Mouse (Mus musculus): ENCODE measurements around the gene Maml2. TPM values are rescaled to one million over a fixed set of nuclear protein-coding genes. Genes with fewer than 3 reads are reported as not detected.

Maml2 gene
- polyA plus RNA-seq, 1 experiment from 2014 or later, result 6.3 TPM

- Histone ChIP-seq H3K36me3 (ENCODE audit: control insufficient read depth, insufficient read depth, low read length) (no peaks in the 10 kb centered on the region), H3K27me3 (replicated peaks; ENCODE audit: control insufficient read depth, insufficient read depth, low read length) (no peaks in the 10 kb centered on the region), H3K27ac (ENCODE audit: low read depth, low read length) (no peak overlapping the region), H3K9me3 (replicated peaks; ENCODE audit: control insufficient read depth, low read length) (no peaks in the 10 kb centered on the region), H3K4me2 (ENCODE audit: low read length) (no peak overlapping the region), H3K9ac (ENCODE audit: low read length) (no peak overlapping the region), H3K4me3 (ENCODE audit: low read depth, low read length) (no peak overlapping the region), H3K4me1 (ENCODE audit: control insufficient read depth, insufficient read depth, low read length) (peaks cover 9% of the 10 kb centered on the region)
- WGBS, result 54% methylated on average over 10 of the region's 10 CpGs
- 0 out of 2 replicates have a peak, but pooled peaks have one; percentile 19 for ATAC-seq
- peak; percentile 59 for DNase-seq (ENCODE audit: low spot score)
Measured at GRCm38 (mm10) chr9:13563475-13564414, 266.0 kb downstream of the Maml2 start.

- Histone ChIP-seq H3K36me3 (ENCODE audit: control insufficient read depth, insufficient read depth, low read length) (no peaks in the 10 kb centered on the region), H3K27me3 (replicated peaks; ENCODE audit: control insufficient read depth, insufficient read depth, low read length) (no peaks in the 10 kb centered on the region), H3K9ac (ENCODE audit: low read length) (no peak overlapping the region), H3K4me3 (ENCODE audit: low read depth, low read length) (no peak overlapping the region), H3K4me2 (ENCODE audit: low read length) (no peak overlapping the region), H3K9me3 (replicated peaks; ENCODE audit: control insufficient read depth, low read length) (no peaks in the 10 kb centered on the region), H3K4me1 (ENCODE audit: control insufficient read depth, insufficient read depth, low read length) (peaks cover 9% of the 10 kb centered on the region), H3K27ac (ENCODE audit: low read depth, low read length) (no peak overlapping the region)
- no peak for ATAC-seq
- peak; percentile 25 for DNase-seq (ENCODE audit: low spot score)
- 46% methylated on average over 11 of the region's 11 CpGs for whole genome bisulfite sequencing
Measured at GRCm38 (mm10) chr9:13565343-13566019, 267.7 kb downstream of the Maml2 start.

DNA sequence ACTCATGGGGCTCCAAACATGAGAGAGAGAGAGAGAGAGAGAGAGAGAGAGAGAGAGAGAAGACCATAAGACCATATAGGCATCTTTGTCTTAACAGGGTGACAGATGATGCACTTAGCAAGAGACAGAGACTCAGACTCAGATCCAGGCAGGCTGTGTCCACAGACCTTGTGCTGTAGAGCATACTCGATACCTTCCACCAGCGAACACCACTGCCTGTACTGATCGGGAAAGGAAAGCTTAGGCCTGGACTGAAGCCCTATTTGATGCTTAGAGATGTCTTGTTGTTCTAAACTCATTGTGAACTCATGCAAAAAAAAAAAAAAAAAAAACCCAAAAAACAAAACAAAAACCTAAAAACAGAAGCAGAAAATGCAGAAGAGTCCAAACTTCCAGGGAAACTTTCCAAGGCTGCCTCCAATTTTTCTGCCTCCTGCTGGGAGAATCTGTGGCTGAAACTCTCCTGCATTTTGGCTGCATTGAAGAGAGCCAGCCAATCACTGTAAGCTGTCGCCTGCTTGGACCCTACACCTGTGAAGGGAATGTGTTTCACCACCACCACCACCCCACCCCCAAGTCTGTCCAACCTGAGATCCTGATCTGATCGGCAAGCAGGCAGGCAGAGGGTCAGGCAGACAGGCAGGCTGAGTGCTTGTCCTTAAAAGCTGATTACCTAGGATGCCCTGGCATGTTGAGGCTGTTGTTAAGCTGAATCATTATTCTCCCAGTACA lies 268.6 kb downstream of the Maml2 start:
- Histone ChIP-seq H3K36me3 (ENCODE audit: control insufficient read depth, insufficient read depth, low read length) (no peaks in the 10 kb centered on the region), H3K27me3 (replicated peaks; ENCODE audit: control insufficient read depth, insufficient read depth, low read length) (no peaks in the 10 kb centered on the region), H3K9ac (ENCODE audit: low read length) (no peak overlapping the region), H3K4me1 (ENCODE audit: control insufficient read depth, insufficient read depth, low read length) (peaks cover 9% of the 10 kb centered on the region), H3K4me3 (ENCODE audit: low read depth, low read length) (no peak overlapping the region), H3K4me2 (ENCODE audit: low read length) (no peak overlapping the region), H3K27ac (ENCODE audit: low read depth, low read length) (no peak overlapping the region), H3K9me3 (replicated peaks; ENCODE audit: control insufficient read depth, low read length) (no peaks in the 10 kb centered on the region)
- no peak for DNase-seq (ENCODE audit: low spot score)
- ATAC-seq, result no peak
- 78% methylated on average over 5 of the region's 5 CpGs for WGBS

GRCm38 (mm10) chr9:13569023-13569422 lies 271.3 kb downstream of the Maml2 start:
- H3K27me3 ChIP-seq (replicated peaks; ENCODE audit: control insufficient read depth, insufficient read depth, low read length), result no peaks in the 10 kb centered on the region

DNA sequence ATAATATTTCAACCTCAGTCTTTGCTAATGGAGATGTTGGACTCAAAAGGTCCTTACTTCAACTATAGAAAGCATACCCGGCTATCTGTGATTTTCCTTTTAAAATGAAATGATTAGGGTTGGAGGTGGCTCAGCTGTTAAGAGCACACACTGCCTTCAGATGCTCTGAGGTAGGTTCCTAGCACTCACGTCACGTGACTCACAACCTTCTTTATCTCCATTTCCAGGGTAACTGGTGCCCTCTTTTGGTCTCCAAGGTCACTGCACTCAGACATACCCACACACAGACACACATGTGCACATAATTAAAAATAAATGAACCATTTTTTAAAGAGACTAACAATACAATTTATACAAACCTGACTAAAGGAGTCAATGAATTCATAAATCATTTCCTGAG lies 275.1 kb downstream of the Maml2 start:
- WGBS, result 97% methylated on average over 3 of the region's 3 CpGs
- no peak for ATAC-seq
- no peaks in the 10 kb centered on the region for H3K27me3 ChIP-seq (replicated peaks; ENCODE audit: control insufficient read depth, insufficient read depth, low read length)
- H3K4me1 ChIP-seq (ENCODE audit: control insufficient read depth, insufficient read depth, low read length), result no peaks in the 10 kb centered on the region
- H3K36me3 ChIP-seq (ENCODE audit: control insufficient read depth, insufficient read depth, low read length), result no peaks in the 10 kb centered on the region
- H3K9me3 ChIP-seq (replicated peaks; ENCODE audit: control insufficient read depth, low read length), result no peaks in the 10 kb centered on the region
- H3K9ac ChIP-seq (ENCODE audit: low read length), result no peak overlapping the region
- no peak overlapping the region for H3K27ac ChIP-seq (ENCODE audit: low read depth, low read length)
- no peak overlapping the region for H3K4me2 ChIP-seq (ENCODE audit: low read length)
- H3K4me3 ChIP-seq (ENCODE audit: low read depth, low read length), result no peak overlapping the region
- DNase-seq (ENCODE audit: low spot score), result no peak

More at GRCm38 (mm10) chr9:13569023-13569422, 271.3 kb downstream of the Maml2 start:
- Histone ChIP-seq H3K9me3 (replicated peaks; ENCODE audit: control insufficient read depth, low read length) (no peaks in the 10 kb centered on the region), H3K4me3 (ENCODE audit: low read depth, low read length) (no peak overlapping the region), H3K27ac (ENCODE audit: low read depth, low read length) (no peak overlapping the region), H3K4me2 (ENCODE audit: low read length) (no peak overlapping the region), H3K9ac (ENCODE audit: low read length) (no peak overlapping the region), H3K36me3 (ENCODE audit: control insufficient read depth, insufficient read depth, low read length) (no peaks in the 10 kb centered on the region), H3K4me1 (ENCODE audit: control insufficient read depth, insufficient read depth, low read length) (peaks cover 4% of the 10 kb centered on the region; the same call in 1 of the 2 replicates)
- 96% methylated on average over 4 of the region's 4 CpGs for WGBS
- no peak for ATAC-seq
- no peak for DNase-seq (ENCODE audit: low spot score)

DNA sequence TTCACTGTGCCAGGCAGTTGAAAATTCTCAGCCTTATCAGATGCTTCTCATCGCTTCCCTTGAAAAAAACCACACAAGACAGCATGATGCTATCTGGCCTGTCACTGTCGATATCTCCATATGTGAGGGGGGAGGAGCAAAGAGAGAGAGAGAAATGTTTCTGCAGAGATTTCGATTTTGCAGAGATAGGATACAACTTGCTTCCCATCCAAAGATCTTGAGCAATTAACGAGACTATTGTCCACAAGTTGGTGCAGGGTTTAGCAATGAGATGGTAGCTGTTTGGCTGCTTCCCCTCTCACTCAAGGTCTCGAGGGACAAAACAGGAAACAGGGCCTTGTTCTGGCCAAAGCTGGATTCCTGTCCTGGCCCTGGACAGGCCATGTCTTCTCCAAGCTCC lies 276.3 kb downstream of the Maml2 start:
- no peak overlapping the region for H3K9ac ChIP-seq (ENCODE audit: low read length)
- ATAC-seq, result no peak

GRCm38 (mm10) chr9:13574913-13575312 lies 277.2 kb downstream of the Maml2 start:
- Histone ChIP-seq H3K9me3 (replicated peaks; ENCODE audit: control insufficient read depth, low read length) (no peaks in the 10 kb centered on the region), H3K4me2 (ENCODE audit: low read length) (no peak overlapping the region), H3K27ac (ENCODE audit: low read depth, low read length) (no peak overlapping the region), H3K4me1 (ENCODE audit: control insufficient read depth, insufficient read depth, low read length) (no peaks in the 10 kb centered on the region), H3K27me3 (replicated peaks; ENCODE audit: control insufficient read depth, insufficient read depth, low read length) (no peaks in the 10 kb centered on the region), H3K9ac (ENCODE audit: low read length) (no peak overlapping the region), H3K36me3 (ENCODE audit: control insufficient read depth, insufficient read depth, low read length) (no peaks in the 10 kb centered on the region), H3K4me3 (ENCODE audit: low read depth, low read length) (no peak overlapping the region)
- WGBS, result 80% methylated on average over 2 of the region's 2 CpGs
- DNase-seq (ENCODE audit: low spot score), result no peak
- no peak for ATAC-seq

More for the DNA sequence above, 276.3 kb downstream of the Maml2 start:
- no peaks in the 10 kb centered on the region for H3K9me3 ChIP-seq (replicated peaks; ENCODE audit: control insufficient read depth, low read length)
- H3K4me2 ChIP-seq (ENCODE audit: low read length), result no peak overlapping the region
- H3K36me3 ChIP-seq (ENCODE audit: control insufficient read depth, insufficient read depth, low read length), result no peaks in the 10 kb centered on the region
- 79% methylated on average over 5 of the region's 5 CpGs for WGBS
- no peak overlapping the region for H3K27ac ChIP-seq (ENCODE audit: low read depth, low read length)
- H3K4me3 ChIP-seq (ENCODE audit: low read depth, low read length), result no peak overlapping the region
- H3K27me3 ChIP-seq (replicated peaks; ENCODE audit: control insufficient read depth, insufficient read depth, low read length), result no peaks in the 10 kb centered on the region
- no peak for DNase-seq (ENCODE audit: low spot score)
- no peaks in the 10 kb centered on the region for H3K4me1 ChIP-seq (ENCODE audit: control insufficient read depth, insufficient read depth, low read length)

DNA sequence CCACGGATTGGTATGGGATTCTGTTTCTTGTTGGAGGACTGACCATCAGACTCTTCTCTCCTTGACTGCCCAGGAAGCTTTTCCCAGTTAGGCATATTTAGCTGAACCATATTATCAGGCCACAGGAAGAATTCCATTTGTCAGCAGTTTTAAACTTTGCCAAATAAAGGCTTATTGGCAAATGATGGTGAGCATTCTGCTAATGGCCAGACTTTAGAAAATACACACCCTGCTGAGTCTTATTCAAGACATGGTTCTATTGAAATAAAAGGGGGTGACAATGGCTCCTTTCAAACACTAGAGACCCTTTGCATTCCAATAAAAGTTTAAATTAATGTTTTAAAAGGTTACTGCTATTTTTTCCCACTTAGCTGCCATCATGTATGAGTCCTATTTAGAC lies 279.4 kb downstream of the Maml2 start:
- H3K27ac ChIP-seq (ENCODE audit: low read depth, low read length), result no peak overlapping the region
- no peak for ATAC-seq
- no peak overlapping the region for H3K4me2 ChIP-seq (ENCODE audit: low read length)
- WGBS, result 42% methylated on average over 1 of the region's 1 CpGs
- DNase-seq (ENCODE audit: low spot score), result peak; percentile 50
- no peaks in the 10 kb centered on the region for H3K27me3 ChIP-seq (replicated peaks; ENCODE audit: control insufficient read depth, insufficient read depth, low read length)
- H3K9ac ChIP-seq (ENCODE audit: low read length), result no peak overlapping the region
- no peaks in the 10 kb centered on the region for H3K9me3 ChIP-seq (replicated peaks; ENCODE audit: control insufficient read depth, low read length)
- H3K4me3 ChIP-seq (ENCODE audit: low read depth, low read length), result no peak overlapping the region
- H3K4me1 ChIP-seq (ENCODE audit: control insufficient read depth, insufficient read depth, low read length), result no peaks in the 10 kb centered on the region
- H3K36me3 ChIP-seq (ENCODE audit: control insufficient read depth, insufficient read depth, low read length), result no peaks in the 10 kb centered on the region
